Comparison of ENCODE assay signal across 8 mouse cellular contexts in genomic region chr12:118926813-118927281, GRCm38 (mm10). TPM values are rescaled to one million over a fixed set of nuclear protein-coding genes. Genes with fewer than 3 reads are reported as not detected.
DNase-seq lines count a peak whose midpoint lies in the region; ATAC-seq and TF ChIP-seq lines count a peak whose summit lies in the region.

No protein-coding gene starts in this region.

- no peak for TF ChIP-seq POLR2A in MEL (IDR thresholded peaks at IDR 0.05; ENCODE audit: control insufficient read depth in 1 of 2, insufficient read depth in 1 of 2, low read depth in 1 of 2, low read length in 2 of 2, poor library complexity in 1 of 2)

- H3K4me3 ChIP-seq in MEL (ENCODE audit: control insufficient read depth in 1 of 2, insufficient read depth in 1 of 2, low read depth in 2 of 2, low read length in 2 of 2), result no peak overlapping the region
- H3K4me3 ChIP-seq in forebrain, embryonic 10.5 days, result peak overlapping the region; percentile 34; the same call in 1 of the 2 replicates
- no peak overlapping the region for H3K4me3 ChIP-seq in hindbrain, postnatal 0 days (ENCODE audit: low read length)
- H3K4me3 ChIP-seq in lung, embryonic 16.5 days (ENCODE audit: low read length), result 0 out of 2 replicates have a peak overlapping the region, but pooled peaks have one; percentile 1

- peak overlapping the region; percentile 48 for H3K4me2 ChIP-seq in hindbrain, postnatal 0 days (ENCODE audit: low read depth, low read length)
- H3K4me2 ChIP-seq in lung, embryonic 16.5 days (ENCODE audit: low read depth, low read length), result peak overlapping the region; percentile 44; the same call in 1 of the 2 replicates

- TF ChIP-seq CTCF in MEL (IDR thresholded peaks at IDR 0.05 in 2 of 3, conservative IDR thresholded peaks at IDR 0.05 in 1 of 3; ENCODE audit: control insufficient read depth in 1 of 3, insufficient read depth in 1 of 3, low read depth in 2 of 3, low read length in 3 of 3, poor library complexity in 1 of 3, severe bottlenecking in 1 of 3), result peak in 2 of 3 experiments; percentile 28 to 49; a peak in 4 of 6 replicates
- peak; percentile 85 for TF ChIP-seq CTCF in hindbrain, postnatal 0 days (IDR thresholded peaks at IDR 0.05; ENCODE audit: low read depth)

- 22% methylated on average over 13 of the region's 13 CpGs for WGBS in forebrain, embryonic 10.5 days
- 17% methylated on average over 13 of the region's 13 CpGs for WGBS in hindbrain, postnatal 0 days
- 14% methylated on average over 13 of the region's 13 CpGs for WGBS in lung, embryonic 16.5 days

- no peaks in the 10 kb centered on the region for H3K9me3 ChIP-seq in MEL (replicated peaks; ENCODE audit: insufficient read depth, low read length)
- no peaks in the 10 kb centered on the region for H3K9me3 ChIP-seq in forebrain, embryonic 10.5 days
- no peaks in the 10 kb centered on the region for H3K9me3 ChIP-seq in hindbrain, postnatal 0 days (ENCODE audit: low read length)
- H3K9me3 ChIP-seq in lung, embryonic 16.5 days (ENCODE audit: control insufficient read depth, low read length), result no peaks in the 10 kb centered on the region

- H3K9ac ChIP-seq in MEL (ENCODE audit: control insufficient read depth, low read depth, low read length, poor library complexity, severe bottlenecking), result no peak overlapping the region
- H3K9ac ChIP-seq in hindbrain, postnatal 0 days (replicated peaks; ENCODE audit: low read length), result no peak overlapping the region
- H3K9ac ChIP-seq in lung, embryonic 16.5 days (ENCODE audit: low read length), result no peak overlapping the region

- no peaks in the 10 kb centered on the region for H3K36me3 ChIP-seq in MEL (ENCODE audit: control insufficient read depth in 1 of 2, insufficient read depth in 2 of 2, low read length in 2 of 2)
- H3K36me3 ChIP-seq in forebrain, embryonic 10.5 days (replicated peaks), result no peaks in the 10 kb centered on the region
- H3K36me3 ChIP-seq in hindbrain, postnatal 0 days (ENCODE audit: insufficient read depth, low read length), result no peaks in the 10 kb centered on the region
- no peaks in the 10 kb centered on the region for H3K36me3 ChIP-seq in lung, embryonic 16.5 days (ENCODE audit: control insufficient read depth, insufficient read depth, low read length)

- H3K79me2 ChIP-seq in MEL (ENCODE audit: control insufficient read depth, insufficient read depth, low read length, poor library complexity), result no peaks in the 10 kb centered on the region

- H3K27me3 ChIP-seq in MEL (ENCODE audit: control insufficient read depth in 1 of 2, insufficient read depth in 2 of 2, low read length in 2 of 2), result no peaks in the 10 kb centered on the region
- H3K27me3 ChIP-seq in forebrain, embryonic 10.5 days (ENCODE audit: poor library complexity, severe bottlenecking), result peaks cover 4% of the 10 kb centered on the region; the same call in 1 of the 2 replicates
- no peaks in the 10 kb centered on the region for H3K27me3 ChIP-seq in hindbrain, postnatal 0 days (ENCODE audit: insufficient read depth, low read length)
- no peaks in the 10 kb centered on the region for H3K27me3 ChIP-seq in lung, embryonic 16.5 days (ENCODE audit: control insufficient read depth, insufficient read depth, low read depth, low read length)

- no peak for ATAC-seq in hindbrain, postnatal 0 days
- ATAC-seq in lung, embryonic 16.5 days (ENCODE audit: low read depth), result peak; percentile 49; the same call in 1 of the 2 replicates

- TF ChIP-seq RAD21 in MEL (IDR thresholded peaks at IDR 0.05; ENCODE audit: low read depth, low read length), result peak; percentile 52

- H3K27ac ChIP-seq in MEL (ENCODE audit: control insufficient read depth, low read depth, low read length), result no peak overlapping the region
- peak overlapping the region; percentile 63 for H3K27ac ChIP-seq in forebrain, embryonic 10.5 days
- no peak overlapping the region for H3K27ac ChIP-seq in hindbrain, postnatal 0 days
- no peak overlapping the region for H3K27ac ChIP-seq in lung, embryonic 16.5 days (ENCODE audit: low read length)

- TF ChIP-seq EP300 in MEL (IDR thresholded peaks at IDR 0.05; ENCODE audit: low read depth in 1 of 2, low read length in 2 of 2), result no peak

- DNase-seq in cerebellum, adult 9-10 months, result peak; percentile 6
- DNase-seq in cerebellum, adult 11 months, result no peak
- peak; percentile 21 for DNase-seq in MEL (ENCODE audit: low read depth, low spot score)
- peak; percentile 36 for DNase-seq in forebrain, embryonic 10.5 days (ENCODE audit: extremely low spot score, low spot score)
- peak; percentile 77 for DNase-seq in hindbrain, postnatal 0 days (ENCODE audit: low spot score)
- peak; percentile 20 for DNase-seq in retina, postnatal 7 days (ENCODE audit: low read depth, low spot score)
- DNase-seq in gastrocnemius, postnatal 25 days, result no peak

- no peaks in the 10 kb centered on the region for H3K4me1 ChIP-seq in MEL (ENCODE audit: control insufficient read depth in 1 of 2, insufficient read depth in 2 of 2, low read length in 2 of 2)
- H3K4me1 ChIP-seq in forebrain, embryonic 10.5 days, result peaks cover 9% of the 10 kb centered on the region
- no peaks in the 10 kb centered on the region for H3K4me1 ChIP-seq in hindbrain, postnatal 0 days (ENCODE audit: insufficient read depth, low read length)
- H3K4me1 ChIP-seq in lung, embryonic 16.5 days (replicated peaks; ENCODE audit: control insufficient read depth, insufficient read depth, low read length), result no peaks in the 10 kb centered on the region

TF ChIP-seq in MEL, 35 proteins besides CTCF, POLR2A, EP300 and RAD21:
- no peak for TF ChIP-seq TAL1 (IDR thresholded peaks at IDR 0.05; ENCODE audit: low read length)
- no peak for TF ChIP-seq E2F4 (IDR thresholded peaks at IDR 0.05; ENCODE audit: borderline replicate concordance, low read depth, low read length)
- TF ChIP-seq POLR2AphosphoS5 (IDR thresholded peaks at IDR 0.05; ENCODE audit: borderline replicate concordance, low read depth, low read length), result no peak
- TF ChIP-seq MXI1 (IDR thresholded peaks at IDR 0.05; ENCODE audit: low read depth, low read length), result no peak
- TF ChIP-seq SMC3 (IDR thresholded peaks at IDR 0.05; ENCODE audit: low read depth, low read length), result peak; percentile 49
- no peak for TF ChIP-seq TCF12 (IDR thresholded peaks at IDR 0.05; ENCODE audit: low read depth, low read length)
- TF ChIP-seq ZC3H11A (IDR thresholded peaks at IDR 0.05; ENCODE audit: low read depth, low read length), result peak; percentile 22; the same call in 1 of the 2 replicates
- no peak for TF ChIP-seq GATA1 (IDR thresholded peaks at IDR 0.05; ENCODE audit: low read depth, low read length)
- TF ChIP-seq RCOR1 (IDR thresholded peaks at IDR 0.05; ENCODE audit: low read depth, low read length), result no peak
- no peak for TF ChIP-seq MYC (IDR thresholded peaks at IDR 0.05; ENCODE audit: low read depth, low read length)
- TF ChIP-seq POLR2AphosphoS2 (IDR thresholded peaks at IDR 0.05; ENCODE audit: low read length), result no peak
TF ChIP-seq in MEL: peak in this region for 2.

RNA-seq across cellular contexts. Expression of gene Abcb5, which starts 39.4 kb away (rescaled TPM):
- not detected in 2 replicates for total RNA-seq in MEL (2012; rRNA removed)
- not detected for polyA plus RNA-seq in MEL (2012; ENCODE audit: insufficient read depth in 1 of 2, insufficient read length in 2 of 2, low read depth in 1 of 2, low replicate concordance in 2 of 2, missing spikeins in 1 of 2)
- not detected in 2 replicates for polyA plus RNA-seq in forebrain, embryonic 10.5 days (2016; fragmentation: Nextera tagmentation; extraction: Ambion mirVana)
- not detected in 2 replicates for total RNA-seq in hindbrain, postnatal 0 days (2014; rRNA removed)
- polyA plus RNA-seq in hindbrain, postnatal 0 days (2015; fragmentation: Nextera tagmentation; extraction: Ambion mirVana), result not detected in 2 replicates
- polyA plus RNA-seq in lung, embryonic 16.5 days (2015; fragmentation: Nextera tagmentation; extraction: Ambion mirVana), result not detected in 2 replicates
- not detected for total RNA-seq in gastrocnemius, postnatal 25 days (2021)

Comparison
In these comparisons a context has a peak if more than half of its experiments do, and no peak if none do; other contexts are left out.
1. DNase-seq: peak in cerebellum, adult 9-10 months (single experiment), MEL (single experiment), forebrain, embryonic 10.5 days (single experiment), hindbrain, postnatal 0 days (single experiment) and retina, postnatal 7 days (single experiment); none in cerebellum, adult 11 months (single experiment) and gastrocnemius, postnatal 25 days (single experiment).
2. H3K4me3 ChIP-seq: peak in forebrain, embryonic 10.5 days (single experiment) and lung, embryonic 16.5 days (single experiment); none in MEL (0 of 2) and hindbrain, postnatal 0 days (single experiment).